Comparison of ENCODE assay signal across 24 mouse cellular contexts in genomic region chr16:41764285-41764684, GRCm38 (mm10).
"Had no signal": no experiment of that assay in that cellular context is flagged by ENCODE, and none has a peak within 500 bp of the region (broad histone marks: within the 10 kb centered on the region; RNA-seq: fewer than 3 reads in every experiment).

No protein-coding gene starts in this region.

- H3K27ac ChIP-seq: limb, embryonic 12.5 days; limb, embryonic 15.5 days; liver, embryonic 14.5 days; macrophage; midbrain, embryonic 12.5 days; neural tube, embryonic 13.5 days; stomach, embryonic 15.5 days had no signal

- H3K9me3 ChIP-seq: limb, embryonic 12.5 days; limb, embryonic 15.5 days; midbrain, embryonic 12.5 days; neural tube, embryonic 13.5 days; stomach, embryonic 15.5 days had no signal

- H3K9ac ChIP-seq: limb, embryonic 12.5 days; limb, embryonic 15.5 days; liver, embryonic 14.5 days; liver, postnatal 0 days; lung, embryonic 14.5 days; midbrain, embryonic 12.5 days; neural tube, embryonic 13.5 days; stomach, embryonic 15.5 days had no signal

- DNase-seq: kidney, adult 18-20 months; kidney, adult 9 months; kidney, postnatal 14 days; kidney, postnatal 4 days; layer of hippocampus, adult 9-11 months; layer of hippocampus, postnatal 36 days; left cerebral cortex, postnatal 4 days; liver, postnatal 0 days; lung, embryonic 14.5 days; retina, postnatal 1 day; thymus, adult 2 months; thymus, postnatal 14 days; thymus, postnatal 4 days had no signal

- ATAC-seq: liver, postnatal 0 days; lung, postnatal 0 days; midbrain, embryonic 16.5 days had no signal

- H3K36me3 ChIP-seq: limb, embryonic 12.5 days; limb, embryonic 15.5 days; midbrain, embryonic 12.5 days; neural tube, embryonic 13.5 days; stomach, embryonic 15.5 days had no signal

- H3K4me3 ChIP-seq: limb, embryonic 12.5 days; limb, embryonic 15.5 days; midbrain, embryonic 12.5 days; myocyte; neural tube, embryonic 13.5 days; stomach, embryonic 15.5 days had no signal

- H3K4me1 ChIP-seq: limb, embryonic 12.5 days; limb, embryonic 15.5 days; midbrain, embryonic 12.5 days; neural tube, embryonic 13.5 days; stomach, embryonic 15.5 days had no signal

- H3K27me3 ChIP-seq: limb, embryonic 12.5 days; limb, embryonic 15.5 days; midbrain, embryonic 12.5 days; neural tube, embryonic 13.5 days; stomach, embryonic 15.5 days had no signal

- H3K4me2 ChIP-seq: limb, embryonic 12.5 days; limb, embryonic 15.5 days; liver, embryonic 11.5 days; lung, embryonic 14.5 days; midbrain, embryonic 12.5 days; neural tube, embryonic 13.5 days; stomach, embryonic 15.5 days had no signal
